Mouse (Mus musculus) olfactory bulb, adult 2 months (tissue): ENCODE data around the gene Cldn14. TPM values are rescaled to one million over a fixed set of nuclear protein-coding genes. Genes with fewer than 3 reads are reported as not detected.
"Not testable (repeated sequence)": the region's sequence is repeated elsewhere in the genome, so short reads cannot be mapped to it uniquely, and the experiment has no call there.

Source experiments
- H3K27ac ChIP-seq: fragments of 200-500 bp; 2 replicates; pipeline ENCODE4 v1.5.1; 2012; ENCODE audit warnings: low read depth, low read length; ENCODE audit not compliant: insufficient read depth
- H3K4me1 ChIP-seq: fragments of 200-500 bp; 2 replicates; pipeline ENCODE4 v1.6.1; 2012; ENCODE audit warnings: low read length; ENCODE audit not compliant: control insufficient read depth, insufficient read depth
- H3K4me3 ChIP-seq: fragments of 200-500 bp; 2 replicates; pipeline ENCODE4 v1.5.1; 2012; ENCODE audit warnings: mild to moderate bottlenecking, low read depth, low read length, moderate library complexity; ENCODE audit not compliant: insufficient read depth
- CTCF ChIP-seq: fragments of 200-500 bp; IDR thresholded peaks from 2 replicates; pipeline ENCODE4 v1.5.1; 2012; ENCODE audit warnings: low read depth, mild to moderate bottlenecking, low read length, moderate library complexity; ENCODE audit not compliant: insufficient read depth
- POLR2A ChIP-seq: fragments of 200-500 bp; IDR thresholded peaks from 2 replicates; pipeline ENCODE4 v1.6.1; 2012; ENCODE audit warnings: mild to moderate bottlenecking, low read depth, low read length, moderate library complexity; ENCODE audit not compliant: insufficient read depth
- WGBS: fragments of 180-500 bp; shearing (Covaris S2); methylation state at CpG from one replicate; pipeline ENCODE4 v1.1.7; 2018; 5-methylcytosine and 5-hydroxymethylcytosine counted together
- polyA plus RNA-seq: library from polyadenylated mRNA; stranded (reverse); fragments of >200 nt; gene quantifications from 2 replicates; pipeline ENCODE4 v1.2.4, GENCODE M21; 2012; ENCODE audit warnings: low replicate concordance; ENCODE audit not compliant: missing spikeins, insufficient read depth, insufficient read length

Gene Cldn14
- polyA plus RNA-seq, 1 experiment: not detected

GRCm38 (mm10) chr16:94037280-94037679 is 28.6 kb upstream of the Cldn14 start:
- TF ChIP-seq POLR2A (no peak), CTCF (no peak)
- Histone ChIP-seq H3K27ac (no peak overlapping the region), H3K4me1 (peaks cover 3% of the 10 kb centered on the region), H3K4me3 (no peak overlapping the region)
- WGBS: 96% methylated on average over 7 of the region's 7 CpGs

- Histone ChIP-seq H3K4me3 (no peak overlapping the region), H3K4me1 (peaks cover 3% of the 10 kb centered on the region), H3K27ac (peak overlapping the region; percentile 37; the same call in 1 of the 2 replicates)
- TF ChIP-seq CTCF (no peak), POLR2A (no peak)
- 57% methylated on average over 9 of the region's 9 CpGs for WGBS
Measured at GRCm38 (mm10) chr16:94034152-94034551, 25.5 kb upstream of the Cldn14 start.

GRCm38 (mm10) chr16:94032270-94032669 is 23.6 kb upstream of the Cldn14 start:
- TF ChIP-seq CTCF (no peak), POLR2A (no peak)
- Histone ChIP-seq H3K4me1 (peaks cover 3% of the 10 kb centered on the region), H3K4me3 (no peak overlapping the region), H3K27ac (no peak overlapping the region)
- WGBS: 84% methylated on average over 5 of the region's 5 CpGs

- 87% methylated on average over 28 of the region's 28 CpGs for WGBS
- H3K27ac ChIP-seq: no peak overlapping the region
- H3K4me3 ChIP-seq: no peak overlapping the region
- no peaks in the 10 kb centered on the region for H3K4me1 ChIP-seq
- TF ChIP-seq POLR2A (no peak), CTCF (no peak)
Measured at GRCm38 (mm10) chr16:94023352-94024280, 15.0 kb upstream of the Cldn14 start.

- H3K4me1 ChIP-seq, H3K27ac ChIP-seq, H3K4me3 ChIP-seq: not testable (repeated sequence)
- 70% methylated on average over 8 of the region's 8 CpGs for WGBS
Measured at GRCm38 (mm10) chr16:94019725-94020124, 11.1 kb upstream of the Cldn14 start.

GRCm38 (mm10) chr16:94017953-94018352 is 9.3 kb upstream of the Cldn14 start:
- no peak for TF ChIP-seq POLR2A
- no peak for TF ChIP-seq CTCF
- H3K27ac ChIP-seq: no peak overlapping the region
- 77% methylated on average over 4 of the region's 4 CpGs for WGBS
- no peak overlapping the region for H3K4me3 ChIP-seq
- H3K4me1 ChIP-seq: no peaks in the 10 kb centered on the region

GRCm38 (mm10) chr16:94014489-94015096 is 6.0 kb upstream of the Cldn14 start:
- Histone ChIP-seq H3K27ac (no peak overlapping the region), H3K4me3 (no peak overlapping the region), H3K4me1 (no peaks in the 10 kb centered on the region)
- 89% methylated on average over 5 of the region's 5 CpGs for WGBS
- no peak for TF ChIP-seq POLR2A
- no peak for TF ChIP-seq CTCF

GRCm38 (mm10) chr16:94013328-94014086 is 4.9 kb upstream of the Cldn14 start:
- not testable (repeated sequence) for H3K4me1 ChIP-seq, H3K4me3 ChIP-seq, H3K27ac ChIP-seq
- 87% methylated on average over 8 of the region's 8 CpGs for WGBS

GRCm38 (mm10) chr16:94011224-94011623 is 2.6 kb upstream of the Cldn14 start:
- H3K4me1 ChIP-seq: no peaks in the 10 kb centered on the region
- H3K27ac ChIP-seq: no peak overlapping the region
- TF ChIP-seq POLR2A (no peak), CTCF (no peak)
- WGBS: 13% methylated on average over 5 of the region's 5 CpGs
- H3K4me3 ChIP-seq: no peak overlapping the region
